Mouse (Mus musculus): Measurements from ENCODE around the gene Mfsd10. TPM values are rescaled to one million over a fixed set of nuclear protein-coding genes. Genes with fewer than 3 reads are reported as not detected.

The Mfsd10 gene
- polyA plus RNA-seq, 1 experiment from 2014 or later, result 127 TPM

- Histone ChIP-seq H3K27me3 (replicated peaks; ENCODE audit: control insufficient read depth, insufficient read depth, low read length) (no peaks in the 10 kb centered on the region), H3K36me3 (ENCODE audit: control insufficient read depth, insufficient read depth, low read length) (peaks cover 42% of the 10 kb centered on the region), H3K4me1 (replicated peaks; ENCODE audit: control insufficient read depth, insufficient read depth, low read length) (0 out of 2 replicates have a peak, but pooled peaks cover 3% of the 10 kb centered on the region), H3K9ac (ENCODE audit: low read depth, low read length) (no peak overlapping the region), H3K4me2 (no peak overlapping the region), H3K27ac (ENCODE audit: low read depth, low read length) (no peak overlapping the region), H3K4me3 (ENCODE audit: low read depth, low read length) (no peak overlapping the region), H3K9me3 (ENCODE audit: control insufficient read depth, low read length) (no peaks in the 10 kb centered on the region)
- ATAC-seq (replicated peaks; ENCODE audit: low FRiP score) (no peak), DNase-seq (ENCODE audit: low spot score) (peak; percentile 29)
- WGBS, result 85% methylated on average over 9 of the region's 9 CpGs
Observed at GRCm38 (mm10) chr5:34654881-34655280, 17.9 kb upstream of the Mfsd10 start.

- H3K36me3 ChIP-seq (ENCODE audit: control insufficient read depth, insufficient read depth, low read length), result peaks cover 48% of the 10 kb centered on the region
- no peaks in the 10 kb centered on the region for H3K4me1 ChIP-seq (replicated peaks; ENCODE audit: control insufficient read depth, insufficient read depth, low read length)
- H3K27me3 ChIP-seq (replicated peaks; ENCODE audit: control insufficient read depth, insufficient read depth, low read length), result no peaks in the 10 kb centered on the region
- no peak overlapping the region for H3K9ac ChIP-seq (ENCODE audit: low read depth, low read length)
- no peak overlapping the region for H3K27ac ChIP-seq (ENCODE audit: low read depth, low read length)
- no peak overlapping the region for H3K4me2 ChIP-seq
- WGBS, result 72% methylated on average over 5 of the region's 5 CpGs
- no peak overlapping the region for H3K4me3 ChIP-seq (ENCODE audit: low read depth, low read length)
- ATAC-seq (replicated peaks; ENCODE audit: low FRiP score) (no peak), DNase-seq (ENCODE audit: low spot score) (peak; percentile 19)
- H3K9me3 ChIP-seq (ENCODE audit: control insufficient read depth, low read length), result no peaks in the 10 kb centered on the region
Observed at GRCm38 (mm10) chr5:34652961-34653360, 15.9 kb upstream of the Mfsd10 start.

GRCm38 (mm10) chr5:34647581-34647980 lies 10.6 kb upstream of the Mfsd10 start:
- Histone ChIP-seq H3K27ac (ENCODE audit: low read depth, low read length) (no peak overlapping the region), H3K9me3 (ENCODE audit: control insufficient read depth, low read length) (no peaks in the 10 kb centered on the region), H3K27me3 (replicated peaks; ENCODE audit: control insufficient read depth, insufficient read depth, low read length) (no peaks in the 10 kb centered on the region), H3K4me3 (ENCODE audit: low read depth, low read length) (no peak overlapping the region), H3K9ac (ENCODE audit: low read depth, low read length) (no peak overlapping the region), H3K4me1 (replicated peaks; ENCODE audit: control insufficient read depth, insufficient read depth, low read length) (no peaks in the 10 kb centered on the region), H3K4me2 (no peak overlapping the region), H3K36me3 (ENCODE audit: control insufficient read depth, insufficient read depth, low read length) (peaks cover 67% of the 10 kb centered on the region)
- DNase-seq (ENCODE audit: low spot score) (no peak), ATAC-seq (replicated peaks; ENCODE audit: low FRiP score) (peak; percentile 39; the same call in 1 of the 2 replicates)
- 46% methylated on average over 4 of the region's 4 CpGs for WGBS

- H3K27me3 ChIP-seq (replicated peaks; ENCODE audit: control insufficient read depth, insufficient read depth, low read length), result no peaks in the 10 kb centered on the region
- ATAC-seq (replicated peaks; ENCODE audit: low FRiP score) (peak; percentile 74), DNase-seq (ENCODE audit: low spot score) (no peak)
- H3K4me2 ChIP-seq, result no peak overlapping the region
- H3K4me3 ChIP-seq (ENCODE audit: low read depth, low read length), result no peak overlapping the region
- no peak overlapping the region for H3K9ac ChIP-seq (ENCODE audit: low read depth, low read length)
- no peaks in the 10 kb centered on the region for H3K9me3 ChIP-seq (ENCODE audit: control insufficient read depth, low read length)
- WGBS, result 91% methylated on average over 5 of the region's 5 CpGs
- H3K4me1 ChIP-seq (replicated peaks; ENCODE audit: control insufficient read depth, insufficient read depth, low read length), result no peaks in the 10 kb centered on the region; the same call in 1 of the 2 replicates
- peaks cover 74% of the 10 kb centered on the region for H3K36me3 ChIP-seq (ENCODE audit: control insufficient read depth, insufficient read depth, low read length)
- no peak overlapping the region for H3K27ac ChIP-seq (ENCODE audit: low read depth, low read length)
Observed at GRCm38 (mm10) chr5:34642932-34643331, 5.9 kb upstream of the Mfsd10 start.

- H3K4me3 ChIP-seq (ENCODE audit: low read depth, low read length), result no peak overlapping the region
- no peak for ATAC-seq (replicated peaks; ENCODE audit: low FRiP score)
- peaks cover 68% of the 10 kb centered on the region for H3K36me3 ChIP-seq (ENCODE audit: control insufficient read depth, insufficient read depth, low read length)
- H3K9ac ChIP-seq (ENCODE audit: low read depth, low read length), result no peak overlapping the region
- H3K27ac ChIP-seq (ENCODE audit: low read depth, low read length), result no peak overlapping the region
- H3K4me1 ChIP-seq (replicated peaks; ENCODE audit: control insufficient read depth, insufficient read depth, low read length), result no peaks in the 10 kb centered on the region; the same call in 1 of the 2 replicates
- H3K27me3 ChIP-seq (replicated peaks; ENCODE audit: control insufficient read depth, insufficient read depth, low read length), result no peaks in the 10 kb centered on the region
- 86% methylated on average over 3 of the region's 3 CpGs for WGBS
- no peak overlapping the region for H3K4me2 ChIP-seq
- DNase-seq (ENCODE audit: low spot score), result no peak
- H3K9me3 ChIP-seq (ENCODE audit: control insufficient read depth, low read length), result no peaks in the 10 kb centered on the region
Observed at GRCm38 (mm10) chr5:34641991-34642390, 5.0 kb upstream of the Mfsd10 start.

- Histone ChIP-seq H3K36me3 (ENCODE audit: control insufficient read depth, insufficient read depth, low read length) (peaks cover 53% of the 10 kb centered on the region), H3K4me3 (ENCODE audit: low read depth, low read length) (peak overlapping the region; percentile 71; the same call in 1 of the 2 replicates), H3K9ac (ENCODE audit: low read depth, low read length) (peak overlapping the region; percentile 88; the same call in 1 of the 2 replicates), H3K9me3 (ENCODE audit: control insufficient read depth, low read length) (no peaks in the 10 kb centered on the region), H3K4me1 (replicated peaks; ENCODE audit: control insufficient read depth, insufficient read depth, low read length) (peaks cover 26% of the 10 kb centered on the region), H3K4me2 (peak overlapping the region; percentile 86), H3K27me3 (replicated peaks; ENCODE audit: control insufficient read depth, insufficient read depth, low read length) (no peaks in the 10 kb centered on the region), H3K27ac (ENCODE audit: low read depth, low read length) (peak overlapping the region; percentile 85)
- 77% methylated on average over 7 of the region's 7 CpGs for WGBS
- no peak for DNase-seq (ENCODE audit: low spot score)
- no peak for ATAC-seq (replicated peaks; ENCODE audit: low FRiP score)
Observed at GRCm38 (mm10) chr5:34637591-34638156, 662 bp upstream of the Mfsd10 start.

GRCm38 (mm10) chr5:34635665-34636192 lies 1.3 kb downstream of the Mfsd10 start:
- ATAC-seq (replicated peaks; ENCODE audit: low FRiP score) (no peak), DNase-seq (ENCODE audit: low spot score) (no peak)
- peak overlapping the region; percentile 88 for H3K9ac ChIP-seq (ENCODE audit: low read depth, low read length)
- H3K4me2 ChIP-seq, result peak overlapping the region; percentile 86
- H3K4me1 ChIP-seq (replicated peaks; ENCODE audit: control insufficient read depth, insufficient read depth, low read length), result peaks cover 26% of the 10 kb centered on the region
- H3K9me3 ChIP-seq (ENCODE audit: control insufficient read depth, low read length), result no peaks in the 10 kb centered on the region
- 56% methylated on average over 10 of the region's 10 CpGs for WGBS
- H3K36me3 ChIP-seq (ENCODE audit: control insufficient read depth, insufficient read depth, low read length), result peaks cover 51% of the 10 kb centered on the region
- peak overlapping the region; percentile 71 for H3K4me3 ChIP-seq (ENCODE audit: low read depth, low read length)
- no peaks in the 10 kb centered on the region for H3K27me3 ChIP-seq (replicated peaks; ENCODE audit: control insufficient read depth, insufficient read depth, low read length)
- H3K27ac ChIP-seq (ENCODE audit: low read depth, low read length), result peak overlapping the region; percentile 11; the same call in 1 of the 2 replicates

GRCm38 (mm10) chr5:34634746-34635400 lies 2.1 kb downstream of the Mfsd10 start:
- Histone ChIP-seq H3K27ac (ENCODE audit: low read depth, low read length) (no peak overlapping the region), H3K9me3 (ENCODE audit: control insufficient read depth, low read length) (no peaks in the 10 kb centered on the region), H3K36me3 (ENCODE audit: control insufficient read depth, insufficient read depth, low read length) (peaks cover 56% of the 10 kb centered on the region), H3K9ac (ENCODE audit: low read depth, low read length) (0 out of 2 replicates have a peak overlapping the region, but pooled peaks have one; percentile 52), H3K4me1 (replicated peaks; ENCODE audit: control insufficient read depth, insufficient read depth, low read length) (peaks cover 26% of the 10 kb centered on the region), H3K4me3 (ENCODE audit: low read depth, low read length) (no peak overlapping the region; the same call in 1 of the 2 replicates), H3K27me3 (replicated peaks; ENCODE audit: control insufficient read depth, insufficient read depth, low read length) (no peaks in the 10 kb centered on the region), H3K4me2 (peak overlapping the region; percentile 86)
- ATAC-seq (replicated peaks; ENCODE audit: low FRiP score), result no peak
- 78% methylated on average over 13 of the region's 13 CpGs for WGBS
- no peak for DNase-seq (ENCODE audit: low spot score)

Measured in liver, embryonic 11.5 days (tissue).